Mouse (Mus musculus) liver, adult (tissue): ENCODE measurements at regions not wholly inside any gene's neighbourhood (a gene's known extent, or its start where the extent isn't known, plus 50 kb on each side); places are given as distances from the start of the nearest gene placed in this dataset.

ENCODE experiments used
- GATA4 ChIP-seq: IDR thresholded peaks from 2 replicates; pipeline ENCODE4 v1.6.1; 2014; ENCODE audit warnings: mild to moderate bottlenecking, low read length; ENCODE audit not compliant: insufficient replicate concordance

DNA sequence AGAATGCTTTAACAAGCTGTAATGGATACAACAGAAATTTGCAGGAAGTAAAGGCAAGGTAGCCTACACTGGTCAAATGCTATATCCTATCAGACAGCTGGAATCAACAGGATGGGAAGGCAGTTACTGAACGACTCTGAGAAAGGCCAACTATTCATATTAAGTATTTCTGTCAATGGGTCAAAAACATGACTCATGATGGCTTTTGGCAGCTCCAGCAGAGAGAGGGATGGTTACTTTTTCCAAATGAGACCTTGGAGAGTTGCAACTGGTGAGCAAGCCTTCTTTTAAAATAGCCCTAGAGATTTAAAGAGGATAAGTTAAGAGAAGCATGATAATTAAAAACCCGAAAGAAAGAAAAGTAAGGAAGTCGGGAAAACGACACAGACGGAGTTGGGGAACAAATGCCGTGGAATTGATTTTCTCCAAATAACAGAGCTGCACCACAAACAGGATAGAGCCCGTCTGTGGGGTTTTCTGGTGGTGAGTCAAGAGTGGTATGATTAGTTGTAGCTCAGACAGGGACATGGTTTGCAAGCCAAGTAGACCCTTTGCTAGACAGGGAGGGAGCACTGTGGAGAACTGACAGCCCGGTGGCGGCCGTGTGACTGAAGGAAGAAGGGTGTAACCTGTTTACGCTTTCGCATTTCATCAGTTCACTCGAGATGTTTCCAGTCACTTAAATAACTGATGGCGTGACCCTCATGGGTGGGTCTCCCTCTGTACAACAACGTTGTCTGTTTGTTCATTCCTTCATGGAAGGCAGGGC, 3638.1 kb upstream of the Gm7489 start:
- no peak for TF ChIP-seq GATA4

DNA sequence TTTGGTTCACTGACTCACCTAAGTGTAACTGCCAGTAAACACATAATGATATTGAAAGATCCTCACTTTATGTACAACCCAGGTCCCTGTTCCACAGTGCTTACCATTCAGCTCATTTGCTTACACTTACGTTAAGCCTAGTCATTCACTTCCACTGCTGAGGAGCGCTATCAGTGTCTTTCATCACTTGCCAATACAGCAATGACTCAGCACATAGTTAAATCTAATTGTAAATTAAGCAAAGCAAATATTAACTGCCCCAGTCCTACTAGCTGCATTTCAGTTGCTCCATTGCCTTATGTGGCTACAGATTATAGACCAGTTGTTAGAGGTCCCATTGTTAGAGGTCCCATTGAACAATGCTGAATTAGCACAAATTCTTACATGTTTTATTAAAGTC, 3624.6 kb upstream of the Gm7489 start:
- no peak for TF ChIP-seq GATA4

DNA sequence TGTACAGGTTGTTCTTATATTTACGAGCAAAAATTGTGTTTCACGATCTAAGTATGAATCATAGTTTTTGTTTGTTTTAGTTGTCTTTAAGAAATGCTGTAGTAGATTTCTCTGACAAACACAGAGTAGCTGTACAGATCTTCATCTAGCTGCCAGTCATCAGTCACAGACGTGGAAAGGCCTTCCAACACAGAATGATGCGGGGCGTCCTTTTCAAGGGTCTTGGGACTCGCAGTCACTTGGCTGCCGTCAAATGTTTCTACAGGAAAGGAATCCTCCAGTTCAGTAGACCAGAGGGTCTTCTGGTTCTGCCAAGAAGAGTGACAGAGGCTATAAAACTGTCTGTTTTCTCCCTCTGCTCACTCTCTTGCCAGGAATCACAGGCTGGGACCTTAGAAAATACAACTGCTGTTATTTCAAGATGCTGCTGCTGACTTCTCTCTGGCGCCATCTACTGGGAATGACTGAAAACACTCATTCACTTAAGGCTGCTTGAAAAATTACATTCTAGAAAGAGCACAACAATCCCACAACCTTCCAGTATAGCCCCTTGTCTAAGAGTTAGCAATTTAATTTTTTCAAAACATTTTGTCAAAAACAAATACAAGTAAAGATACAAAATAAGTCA, 3623.3 kb upstream of the Gm7489 start:
- TF ChIP-seq GATA4, result no peak

DNA sequence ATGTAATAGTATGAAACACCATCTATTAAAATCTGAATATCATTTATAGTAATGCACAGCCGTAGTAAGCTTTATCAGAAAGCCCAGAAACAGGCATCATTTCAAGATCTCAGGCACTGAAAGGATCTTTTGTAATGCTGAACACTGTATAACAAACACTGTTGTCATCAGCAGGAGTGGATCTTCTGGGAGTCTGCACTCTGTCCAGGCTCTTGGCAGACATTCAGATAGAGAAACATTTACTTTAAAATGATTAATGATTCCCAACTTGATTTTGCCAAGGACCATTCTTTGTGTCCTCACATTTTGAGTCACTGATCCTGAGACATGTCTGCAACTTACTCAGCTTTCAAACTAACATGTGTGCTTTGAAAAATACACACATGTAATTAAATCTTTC, 3617.2 kb upstream of the Gm7489 start:
- no peak for TF ChIP-seq GATA4

- no peak for TF ChIP-seq GATA4
Observed at GRCm38 (mm10) chr15:50271646-50272045, 3613.1 kb upstream of the Gm7489 start.

GRCm38 (mm10) chr15:50282576-50282975, 3602.1 kb upstream of the Gm7489 start:
- no peak for TF ChIP-seq GATA4

DNA sequence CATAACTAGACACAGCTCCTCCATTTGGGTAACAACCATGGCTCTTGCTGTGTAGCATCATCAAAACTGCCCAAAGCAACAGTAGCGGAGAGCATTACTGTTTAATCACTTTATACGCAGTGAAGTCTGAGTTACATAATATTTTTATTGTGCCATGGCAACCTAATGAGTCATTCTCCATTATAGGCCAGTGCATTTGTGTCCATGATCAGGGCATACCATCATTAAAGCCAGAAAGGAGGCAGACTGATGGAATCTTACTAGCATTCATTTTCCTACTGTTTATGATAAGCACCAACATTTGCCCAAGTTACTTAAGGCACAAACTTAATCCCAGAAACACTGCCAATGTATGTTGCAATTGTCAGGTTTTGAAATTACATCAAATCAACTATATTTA, 3601.2 kb upstream of the Gm7489 start:
- TF ChIP-seq GATA4, result no peak

- peak; percentile 70 for TF ChIP-seq GATA4
Observed at GRCm38 (mm10) chr15:50301831-50302230, 3582.9 kb upstream of the Gm7489 start.

GRCm38 (mm10) chr15:50304085-50304484, 3580.6 kb upstream of the Gm7489 start:
- no peak for TF ChIP-seq GATA4

- no peak for TF ChIP-seq GATA4
Observed at GRCm38 (mm10) chr15:50320796-50321195, 3563.9 kb upstream of the Gm7489 start.

DNA sequence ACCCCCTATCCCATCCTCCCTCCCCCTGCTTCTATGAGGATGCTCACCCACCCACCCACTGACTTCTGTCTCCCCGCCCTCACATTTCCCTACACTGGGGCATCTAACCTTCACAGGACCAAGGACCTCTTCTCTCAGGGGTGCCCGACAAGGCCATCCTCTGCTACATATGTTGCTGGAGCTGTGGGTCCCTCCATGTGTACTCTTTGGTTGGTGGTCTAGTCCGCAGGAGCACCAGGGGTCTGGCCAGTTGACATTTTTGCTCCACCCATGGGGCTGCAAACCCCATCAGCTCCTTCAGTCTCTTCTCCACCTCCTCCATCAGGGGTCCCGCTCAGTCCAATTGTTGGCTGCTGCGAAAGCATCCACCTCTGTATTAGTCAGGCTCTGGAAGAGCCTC, 3539.2 kb upstream of the Gm7489 start:
- TF ChIP-seq GATA4, result no peak

DNA sequence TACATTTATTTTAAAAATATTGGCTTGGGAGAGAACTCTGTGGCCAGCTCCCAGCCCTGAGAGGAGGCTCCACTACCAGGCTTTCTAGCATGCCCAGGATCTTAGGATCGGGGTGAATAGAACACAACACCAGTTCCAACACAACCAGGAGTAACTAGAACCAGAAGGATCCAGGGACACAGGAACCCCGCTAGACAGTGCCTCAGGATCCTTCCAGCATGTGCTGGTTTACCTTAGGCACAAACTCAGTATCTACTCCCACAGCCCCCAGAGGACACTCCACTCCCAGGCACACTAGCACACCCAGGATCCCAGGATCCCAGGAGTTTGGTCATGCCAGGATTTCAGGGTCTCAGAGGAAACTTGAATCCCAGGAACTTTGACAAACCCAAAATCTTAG, 3537.8 kb upstream of the Gm7489 start:
- TF ChIP-seq GATA4, result no peak

DNA sequence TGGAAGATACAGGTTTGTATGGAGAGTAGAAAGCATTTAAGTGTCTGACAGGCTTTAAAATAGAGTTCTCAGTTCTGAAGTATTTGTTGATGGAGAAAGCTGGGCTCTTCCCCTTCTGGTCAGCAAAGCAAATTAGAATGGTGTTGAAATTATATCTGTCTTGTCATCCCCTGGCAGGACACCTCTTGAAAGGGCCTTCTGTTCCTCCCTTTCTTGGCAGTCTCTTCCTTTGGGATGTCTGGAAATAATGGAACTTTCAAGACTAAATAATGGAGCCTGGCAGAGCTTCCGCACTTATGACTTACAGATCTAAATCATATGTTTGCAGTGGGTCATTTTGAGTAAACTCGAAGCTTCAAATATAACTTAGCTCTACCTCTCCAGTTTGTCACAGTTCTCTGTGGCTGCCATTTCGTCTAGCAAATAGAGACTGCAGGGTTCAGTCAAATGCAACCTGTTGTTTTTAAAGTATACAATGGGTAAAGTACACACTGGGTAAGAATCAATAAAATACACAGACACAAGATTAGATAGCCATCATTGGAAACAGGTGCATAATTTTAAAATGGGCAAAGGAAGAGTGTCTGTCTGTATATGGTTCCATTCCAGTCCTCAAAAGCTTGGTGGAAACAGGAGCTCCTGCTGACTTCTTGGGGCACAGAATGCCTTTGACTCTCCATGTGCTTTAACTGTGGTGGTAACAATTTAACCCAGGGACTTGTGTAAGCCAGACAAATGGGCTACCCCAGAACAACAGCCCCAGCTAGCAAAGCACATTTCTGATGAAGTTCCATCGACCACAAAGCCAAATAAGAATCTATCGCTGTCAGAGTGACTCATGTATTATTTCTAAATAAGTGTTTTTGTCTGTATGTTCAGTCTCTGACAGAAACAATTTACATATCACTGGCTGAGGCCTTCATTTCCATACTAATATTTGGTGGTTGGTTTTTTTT, 3524.4 kb upstream of the Gm7489 start:
- peak; percentile 92 for TF ChIP-seq GATA4

- no peak for TF ChIP-seq GATA4
Observed at GRCm38 (mm10) chr15:50361334-50361733, 3523.4 kb upstream of the Gm7489 start.

- TF ChIP-seq GATA4, result no peak
Observed at GRCm38 (mm10) chr15:50361751-50362507, 3522.8 kb upstream of the Gm7489 start.
